Mouse (Mus musculus) monocyte, adult 59 days (primary cell): ENCODE results near the gene Cd164l2. TPM values are rescaled to one million over a fixed set of nuclear protein-coding genes. Genes with fewer than 3 reads are reported as not detected.

Experiments
- total RNA-seq, 2 experiments: library from RNA; stranded (reverse); gene quantifications; one replicate each; pipeline ENCODE4 v1.2.4; 2023

Gene Cd164l2
- total RNA-seq = 1 to 10 TPM in 1 of 2 experiments, not detected in 1; 1.2 TPM

GRCm38 (mm10) chr4:133211751-133212561, at the start of gene Cd164l2, which contains the start of gene Gpr3:
TSS of gene Cd164l2 (plus strand) at chr4:133212131.
TSS of gene Gpr3 (minus strand) at chr4:133212536.

GRCm38 (mm10) chr4:133240490-133240921, 28.6 kb downstream of the Cd164l2 start, which contains the start of gene Map3k6:
TSS of gene Map3k6 (plus strand) at chr4:133240818.

GRCm38 (mm10) chr4:133262882-133263281, 51.0 kb downstream of the Cd164l2 start, which contains the start of gene Sytl1:
TSS of gene Sytl1 (minus strand) at chr4:133263113.

Other genes with a start within 250 kb of the Cd164l2 start
- gene Fgr, start 238.0 kb upstream of the Cd164l2 start, total RNA-seq = 100 to 1,000 TPM; 473 to 506 TPM
- 10 to 100 TPM; 13.3 to 17.4 TPM for gene Ahdc1, start 200.9 kb upstream of the Cd164l2 start, total RNA-seq
- 100 to 1,000 TPM; 361 to 372 TPM for gene Wasf2, start 81.6 kb upstream of the Cd164l2 start, total RNA-seq
- under 1 TPM; 0.26 to 0.61 TPM for gene Gpr3, start 405 bp downstream of the Cd164l2 start, total RNA-seq
- 10 to 100 TPM in 1 of 2 experiments, 1 to 10 TPM in 1; 6.7 to 11.1 TPM for gene Map3k6, start 28.7 kb downstream of the Cd164l2 start, total RNA-seq
- gene Sytl1, start 51.0 kb downstream of the Cd164l2 start, total RNA-seq = under 1 TPM; 0.67 to 0.73 TPM
- 10 to 100 TPM; 35.3 to 41.7 TPM for gene Tmem222, start 65.7 kb downstream of the Cd164l2 start, total RNA-seq
- 10 to 100 TPM; 33.2 to 36.7 TPM for gene Wdtc1, start 141.3 kb downstream of the Cd164l2 start, total RNA-seq
- gene Slc9a1, start 157.6 kb downstream of the Cd164l2 start, total RNA-seq = 10 to 100 TPM; 53.1 to 56.3 TPM